ENCODE assay signal across 17 mouse cellular contexts in the genomic region with DNA sequence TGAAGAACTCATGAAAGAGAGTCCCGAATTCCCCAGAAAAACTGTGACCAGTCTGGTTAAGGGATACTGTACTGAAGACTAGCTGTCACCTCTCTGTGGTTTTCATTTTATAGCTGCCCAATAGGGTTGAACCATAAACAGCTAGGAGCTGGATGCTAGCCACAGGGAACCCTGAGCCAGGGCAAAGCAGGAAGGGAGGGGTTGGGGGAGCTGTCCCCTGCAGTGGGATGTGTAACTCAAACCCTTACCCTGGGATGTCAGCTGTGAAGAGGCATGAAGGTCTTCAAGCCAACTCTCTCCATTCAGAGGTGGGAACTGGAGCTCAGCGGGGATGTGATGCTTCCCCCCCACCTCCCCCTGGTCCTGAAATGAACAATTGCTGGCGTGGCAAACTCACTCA. TPM values are rescaled to one million over a fixed set of nuclear protein-coding genes. Genes with fewer than 3 reads are reported as not detected.
A peak's percentile ranks its signal among the peaks of the same experiment; 100 is the strongest.
DNase-seq lines count a peak whose midpoint lies in the region; ATAC-seq lines count a peak whose summit lies in the region.
"Had no signal": no experiment of that assay in that cellular context is flagged by ENCODE, and none has a peak within 500 bp of the region (broad histone marks: within the 10 kb centered on the region; RNA-seq: fewer than 3 reads in every experiment).

No protein-coding gene starts in this region.

- H3K27ac ChIP-seq in embryonic facial prominence, embryonic 14.5 days (replicated peaks; ENCODE audit: low read depth, low read length) = no peak overlapping the region
- no peak overlapping the region; the same call in 1 of the 2 replicates for H3K27ac ChIP-seq in embryonic facial prominence, embryonic 10.5 days (replicated peaks)
- peak overlapping the region; percentile 58; the same call in 1 of the 2 replicates for H3K27ac ChIP-seq in hindbrain, embryonic 14.5 days
- no peak overlapping the region for H3K27ac ChIP-seq in hindbrain, embryonic 12.5 days
- H3K27ac ChIP-seq in lung, embryonic 16.5 days (ENCODE audit: low read length) = peak overlapping the region; percentile 19
- H3K27ac ChIP-seq in neural tube, embryonic 12.5 days = no peak overlapping the region
- H3K27ac ChIP-seq: liver, embryonic 14.5 days had no signal

- ATAC-seq in embryonic facial prominence, embryonic 14.5 days (ENCODE audit: low read depth) = no peak
- ATAC-seq in hindbrain, embryonic 14.5 days (ENCODE audit: low FRiP score) = no peak; the same call in 1 of the 2 replicates
- no peak for ATAC-seq in hindbrain, embryonic 12.5 days (ENCODE audit: low FRiP score)
- no peak for ATAC-seq in lung, embryonic 16.5 days (ENCODE audit: low read depth)
- 0 out of 2 replicates have a peak, but pooled peaks have one; percentile 7 for ATAC-seq in neural tube, embryonic 12.5 days (ENCODE audit: low FRiP score, low read depth)

- H3K4me1 ChIP-seq in embryonic facial prominence, embryonic 14.5 days (ENCODE audit: control insufficient read depth, insufficient read depth, low read length) = peaks cover 17% of the 10 kb centered on the region
- peaks cover 40% of the 10 kb centered on the region for H3K4me1 ChIP-seq in embryonic facial prominence, embryonic 10.5 days
- H3K4me1 ChIP-seq in hindbrain, embryonic 14.5 days (replicated peaks; ENCODE audit: control insufficient read depth, insufficient read depth, low read length) = peaks cover 19% of the 10 kb centered on the region
- peaks cover 37% of the 10 kb centered on the region for H3K4me1 ChIP-seq in hindbrain, embryonic 12.5 days
- H3K4me1 ChIP-seq in lung, embryonic 16.5 days (replicated peaks; ENCODE audit: control insufficient read depth, insufficient read depth, low read length) = peaks cover 41% of the 10 kb centered on the region
- peaks cover 37% of the 10 kb centered on the region for H3K4me1 ChIP-seq in neural tube, embryonic 12.5 days

- peak; percentile 11 for DNase-seq in embryonic facial prominence, embryonic 14.5 days (ENCODE audit: low spot score)
- DNase-seq in embryonic facial prominence, embryonic 10.5 days (ENCODE audit: low spot score) = no peak
- DNase-seq in hindbrain, embryonic 14.5 days (ENCODE audit: low spot score) = no peak
- DNase-seq in lung, postnatal 36 days = no peak
- DNase-seq in adrenal gland, postnatal 25 days = no peak
- DNase-seq: cerebellum, adult 8-10 months; embryo, embryonic 11 days; kidney, postnatal 36 days; left cerebral cortex, postnatal 4 days; spleen, adult 18-20 months; thymus, postnatal 36 days had no signal

- no peak overlapping the region for H3K4me3 ChIP-seq in embryonic facial prominence, embryonic 14.5 days (ENCODE audit: low read depth, low read length)
- no peak overlapping the region for H3K4me3 ChIP-seq in embryonic facial prominence, embryonic 10.5 days
- H3K4me3 ChIP-seq in hindbrain, embryonic 14.5 days (replicated peaks; ENCODE audit: low read length) = no peak overlapping the region
- H3K4me3 ChIP-seq in hindbrain, embryonic 12.5 days = no peak overlapping the region
- H3K4me3 ChIP-seq in lung, embryonic 16.5 days (ENCODE audit: low read length) = no peak overlapping the region
- no peak overlapping the region for H3K4me3 ChIP-seq in neural tube, embryonic 12.5 days
- H3K4me3 ChIP-seq: erythroblast, embryonic 14.5 days had no signal

- H3K27me3 ChIP-seq in embryonic facial prominence, embryonic 14.5 days (replicated peaks; ENCODE audit: control insufficient read depth, insufficient read depth, low read length) = no peaks in the 10 kb centered on the region
- H3K27me3 ChIP-seq in embryonic facial prominence, embryonic 10.5 days (replicated peaks; ENCODE audit: low read depth, poor library complexity, severe bottlenecking) = no peaks in the 10 kb centered on the region
- H3K27me3 ChIP-seq in hindbrain, embryonic 14.5 days (ENCODE audit: control insufficient read depth, insufficient read depth, low read length) = no peaks in the 10 kb centered on the region
- H3K27me3 ChIP-seq in hindbrain, embryonic 12.5 days = no peaks in the 10 kb centered on the region
- no peaks in the 10 kb centered on the region for H3K27me3 ChIP-seq in lung, embryonic 16.5 days (ENCODE audit: control insufficient read depth, insufficient read depth, low read depth, low read length)
- no peaks in the 10 kb centered on the region for H3K27me3 ChIP-seq in neural tube, embryonic 12.5 days (replicated peaks)

- H3K9me3 ChIP-seq in embryonic facial prominence, embryonic 14.5 days (ENCODE audit: control insufficient read depth, low read length) = no peaks in the 10 kb centered on the region
- H3K9me3 ChIP-seq in embryonic facial prominence, embryonic 10.5 days = no peaks in the 10 kb centered on the region
- no peaks in the 10 kb centered on the region for H3K9me3 ChIP-seq in hindbrain, embryonic 14.5 days (ENCODE audit: control insufficient read depth, low read length)
- H3K9me3 ChIP-seq in hindbrain, embryonic 12.5 days (replicated peaks) = no peaks in the 10 kb centered on the region
- no peaks in the 10 kb centered on the region for H3K9me3 ChIP-seq in lung, embryonic 16.5 days (ENCODE audit: control insufficient read depth, low read length)
- H3K9me3 ChIP-seq in neural tube, embryonic 12.5 days = no peaks in the 10 kb centered on the region

- no peak overlapping the region for H3K9ac ChIP-seq in embryonic facial prominence, embryonic 14.5 days (ENCODE audit: low read depth, low read length)
- no peak overlapping the region for H3K9ac ChIP-seq in hindbrain, embryonic 14.5 days
- no peak overlapping the region for H3K9ac ChIP-seq in hindbrain, embryonic 12.5 days
- H3K9ac ChIP-seq in lung, embryonic 16.5 days (ENCODE audit: low read length) = no peak overlapping the region
- H3K9ac ChIP-seq in neural tube, embryonic 12.5 days = no peak overlapping the region
- H3K9ac ChIP-seq: liver, embryonic 14.5 days had no signal

- no peak overlapping the region for H3K4me2 ChIP-seq in embryonic facial prominence, embryonic 14.5 days (ENCODE audit: low read depth, low read length)
- H3K4me2 ChIP-seq in hindbrain, embryonic 14.5 days (replicated peaks) = no peak overlapping the region
- H3K4me2 ChIP-seq in hindbrain, embryonic 12.5 days (replicated peaks) = no peak overlapping the region
- no peak overlapping the region for H3K4me2 ChIP-seq in lung, embryonic 16.5 days (ENCODE audit: low read depth, low read length)
- peak overlapping the region; percentile 2; the same call in 1 of the 2 replicates for H3K4me2 ChIP-seq in neural tube, embryonic 12.5 days (replicated peaks)
- H3K4me2 ChIP-seq: heart, embryonic 11.5 days had no signal

- H3K36me3 ChIP-seq in embryonic facial prominence, embryonic 14.5 days (ENCODE audit: control insufficient read depth, insufficient read depth, low read length) = no peaks in the 10 kb centered on the region
- no peaks in the 10 kb centered on the region for H3K36me3 ChIP-seq in embryonic facial prominence, embryonic 10.5 days (replicated peaks)
- H3K36me3 ChIP-seq in hindbrain, embryonic 14.5 days (replicated peaks; ENCODE audit: control insufficient read depth, insufficient read depth) = no peaks in the 10 kb centered on the region
- no peaks in the 10 kb centered on the region for H3K36me3 ChIP-seq in hindbrain, embryonic 12.5 days
- no peaks in the 10 kb centered on the region for H3K36me3 ChIP-seq in lung, embryonic 16.5 days (ENCODE audit: control insufficient read depth, insufficient read depth, low read length)
- no peaks in the 10 kb centered on the region for H3K36me3 ChIP-seq in neural tube, embryonic 12.5 days

- WGBS in embryonic facial prominence, embryonic 14.5 days = 38% methylated on average over 3 of the region's 3 CpGs
- 35% methylated on average over 3 of the region's 3 CpGs for WGBS in embryonic facial prominence, embryonic 10.5 days
- WGBS in hindbrain, embryonic 14.5 days = 15% methylated on average over 3 of the region's 3 CpGs
- WGBS in hindbrain, embryonic 12.5 days = 20% methylated on average over 3 of the region's 3 CpGs
- 47% methylated on average over 3 of the region's 3 CpGs for WGBS in lung, embryonic 16.5 days
- 6% methylated on average over 3 of the region's 3 CpGs for WGBS in neural tube, embryonic 12.5 days

RNA-seq across cellular contexts. Expression of gene Podxl, which starts 36.1 kb away (rescaled TPM):
- polyA plus RNA-seq in embryonic facial prominence, embryonic 14.5 days (2014; fragmentation: Nextera tagmentation; extraction: Ambion mirVana) = 6.2 and 7.6 TPM in 2 replicates
- 16.6 and 18.0 TPM in 2 replicates for polyA plus RNA-seq in embryonic facial prominence, embryonic 10.5 days (2016; fragmentation: Nextera tagmentation; extraction: Ambion mirVana)
- polyA plus RNA-seq in hindbrain, embryonic 14.5 days (2014; fragmentation: Nextera tagmentation; extraction: Ambion mirVana) = 8.7 and 9.8 TPM in 2 replicates
- polyA plus RNA-seq in hindbrain, embryonic 12.5 days (2016; fragmentation: Nextera tagmentation; extraction: Ambion mirVana) = 15.6 and 15.7 TPM in 2 replicates
- polyA plus RNA-seq in lung, embryonic 16.5 days (2015; fragmentation: Nextera tagmentation; extraction: Ambion mirVana) = 35.0 and 37.4 TPM in 2 replicates
- 12.8 and 14.8 TPM in 2 replicates for polyA plus RNA-seq in neural tube, embryonic 12.5 days (2016; fragmentation: Nextera tagmentation; extraction: Ambion mirVana)
- 36.3 and 41.7 TPM in 2 replicates for total RNA-seq in adrenal gland, postnatal 25 days (2021)

Comparison
In these comparisons a context has a peak if more than half of its experiments do, and no peak if none do; other contexts are left out.
1. H3K27ac ChIP-seq: peak in hindbrain, embryonic 14.5 days (single experiment) and lung, embryonic 16.5 days (single experiment); none in embryonic facial prominence, embryonic 14.5 days (single experiment), embryonic facial prominence, embryonic 10.5 days (single experiment), hindbrain, embryonic 12.5 days (single experiment) and neural tube, embryonic 12.5 days (single experiment).